Mouse (Mus musculus): ENCODE results near the gene Tfdp2.

DNA sequence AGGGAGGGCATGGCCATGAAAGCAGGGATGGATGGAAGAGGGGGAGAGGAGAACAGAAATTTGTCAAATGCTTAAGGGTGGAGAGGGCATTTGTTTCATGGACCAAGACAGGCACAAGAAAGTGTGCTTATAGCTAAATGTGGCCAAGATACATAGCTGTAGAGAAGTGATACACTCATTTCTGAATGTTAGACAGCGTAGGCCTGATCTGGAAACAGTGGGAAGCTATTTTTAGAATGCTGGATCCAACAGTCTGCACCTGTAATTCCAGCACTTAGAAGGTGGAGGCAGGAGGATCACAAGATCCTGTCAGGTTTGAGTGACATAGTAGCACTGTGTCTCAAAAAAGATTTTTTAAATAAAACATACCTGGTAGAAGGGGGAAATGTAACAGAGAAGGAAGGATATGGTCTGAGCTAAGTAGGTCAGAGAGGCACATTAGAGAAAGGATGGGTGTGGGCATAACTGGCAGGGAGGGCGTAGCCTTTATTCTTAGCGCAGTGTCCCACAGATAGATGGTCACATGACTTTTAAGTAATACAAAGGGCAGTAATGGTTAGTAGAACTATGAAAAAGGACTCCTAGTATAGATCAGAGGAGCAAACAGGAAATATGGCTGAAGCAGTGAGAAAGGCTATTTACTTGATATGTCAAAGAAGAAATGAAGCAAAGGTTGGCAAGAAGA is 103.4 kb downstream of the Tfdp2 start:
- TF ChIP-seq CTCF (IDR thresholded peaks at IDR 0.05; ENCODE audit: low read depth, low read length) (no peak), POLR2A (IDR thresholded peaks at IDR 0.05; ENCODE audit: extremely low read depth, insufficient read depth, low read length) (no peak)
